Mouse (Mus musculus) lung, postnatal 4 days (tissue): ENCODE data around the gene Dixdc1.
A peak's percentile ranks its signal among the peaks of the same experiment; 100 is the strongest.

Experiments
- DNase-seq, 2 experiments: peaks; one replicate each; pipeline ENCODE4 v3.0.0; 2021

The Dixdc1 gene

GRCm38 (mm10) chr9:50698418-50699409 lies 40.6 kb downstream of the Dixdc1 start:
- peak; percentile 34 to 49 for DNase-seq

- DNase-seq: peak; percentile 75 to 81
Measured at GRCm38 (mm10) chr9:50697706-50698041, 41.6 kb downstream of the Dixdc1 start.

GRCm38 (mm10) chr9:50696851-50697705 lies 42.2 kb downstream of the Dixdc1 start:
- DNase-seq: no peak

GRCm38 (mm10) chr9:50695153-50695552 lies 44.2 kb downstream of the Dixdc1 start:
- no peak for DNase-seq

GRCm38 (mm10) chr9:50693631-50694030 lies 45.7 kb downstream of the Dixdc1 start:
- DNase-seq: peak; percentile 56 to 68

GRCm38 (mm10) chr9:50692626-50693580 lies 46.4 kb downstream of the Dixdc1 start:
- no peak for DNase-seq

GRCm38 (mm10) chr9:50686866-50687652 lies 52.3 kb downstream of the Dixdc1 start:
- DNase-seq: no peak

GRCm38 (mm10) chr9:50681727-50682126 lies 57.6 kb downstream of the Dixdc1 start:
- DNase-seq: no peak

GRCm38 (mm10) chr9:50679406-50679805 lies 59.9 kb downstream of the Dixdc1 start:
- no peak for DNase-seq

GRCm38 (mm10) chr9:50674771-50675170 lies 64.5 kb downstream of the Dixdc1 start:
- DNase-seq: no peak

- peak; percentile 53 to 75 for DNase-seq
Measured at GRCm38 (mm10) chr9:50670690-50671089, 68.6 kb downstream of the Dixdc1 start.

GRCm38 (mm10) chr9:50667579-50668498 lies 71.5 kb downstream of the Dixdc1 start:
- no peak for DNase-seq

- no peak for DNase-seq
Measured at GRCm38 (mm10) chr9:50666442-50666841, 72.9 kb downstream of the Dixdc1 start.

- DNase-seq: no peak
Measured at GRCm38 (mm10) chr9:50664826-50665225, 74.5 kb downstream of the Dixdc1 start.

GRCm38 (mm10) chr9:50660431-50660830 lies 78.9 kb downstream of the Dixdc1 start:
- peak; percentile 18 to 28 for DNase-seq

GRCm38 (mm10) chr9:50659392-50660217 lies 79.7 kb downstream of the Dixdc1 start, which contains the start of gene Dlat:
Gene Dlat, minus strand, starts transcription at chr9:50659780.
- DNase-seq: peak; percentile 89 to 92

GRCm38 (mm10) chr9:50658941-50659388 lies 80.4 kb downstream of the Dixdc1 start:
- no peak for DNase-seq

GRCm38 (mm10) chr9:50658391-50658790 lies 80.9 kb downstream of the Dixdc1 start:
- no peak for DNase-seq

GRCm38 (mm10) chr9:50650503-50650902 lies 88.8 kb downstream of the Dixdc1 start:
- no peak for DNase-seq
